Mouse (Mus musculus): ENCODE data around the gene Dclk2.

DNA sequence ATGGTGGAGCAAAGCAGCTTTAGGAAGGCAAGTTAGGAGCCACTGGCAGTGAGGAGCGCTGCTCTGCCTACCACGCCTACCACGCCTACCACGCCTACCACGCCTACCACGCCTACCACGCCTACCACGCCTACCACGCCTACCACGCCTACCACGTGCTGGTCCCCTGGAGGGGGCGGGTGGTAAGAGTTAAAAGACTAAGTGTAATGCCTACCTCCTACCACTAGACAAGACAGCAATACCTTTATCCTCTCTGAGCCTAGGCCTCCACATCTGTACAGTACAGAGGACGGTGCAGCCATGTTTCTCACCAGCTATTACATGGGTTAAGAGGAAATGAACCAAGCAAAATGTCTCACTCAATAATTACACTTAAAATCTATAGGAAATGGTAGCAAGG, 5.4 kb downstream of the Dclk2 start:
- TF ChIP-seq CHD1 (IDR thresholded peaks at IDR 0.05; ENCODE audit: low read depth, low read length) (no peak), CTCF (IDR thresholded peaks at IDR 0.05 in 2 of 3, conservative IDR thresholded peaks at IDR 0.05 in 1 of 3; ENCODE audit: control insufficient read depth in 1 of 3, insufficient read depth in 1 of 3, low read depth in 2 of 3, low read length in 3 of 3, poor library complexity in 1 of 3, severe bottlenecking in 1 of 3) (no peak), ZC3H11A (IDR thresholded peaks at IDR 0.05; ENCODE audit: low read depth, low read length) (no peak), USF2 (IDR thresholded peaks at IDR 0.05; ENCODE audit: borderline replicate concordance in 1 of 2, insufficient read depth in 1 of 2, low read depth in 1 of 2, low read length in 2 of 2) (no peak), KAT2A (conservative IDR thresholded peaks at IDR 0.05; ENCODE audit: low read depth, low read length) (no peak), GABPA (IDR thresholded peaks at IDR 0.05; ENCODE audit: low read depth, low read length) (no peak), EP300 (IDR thresholded peaks at IDR 0.05; ENCODE audit: low read depth in 1 of 2, low read length in 2 of 2) (no peak), ZMIZ1 (IDR thresholded peaks at IDR 0.05; ENCODE audit: low read depth, low read length) (no peak), POLR2A (IDR thresholded peaks at IDR 0.05; ENCODE audit: control insufficient read depth in 1 of 2, insufficient read depth in 1 of 2, low read depth in 1 of 2, low read length in 2 of 2, poor library complexity in 1 of 2) (no peak)
